Mouse (Mus musculus): ENCODE data around the gene Lasp1. TPM values are rescaled to one million over a fixed set of nuclear protein-coding genes. Genes with fewer than 3 reads are reported as not detected.
A peak's percentile ranks its signal among the peaks of the same experiment; 100 is the strongest.

Gene Lasp1
- 95.3 and 109 TPM in 2 replicates for polyA plus RNA-seq (2015; fragmentation: Nextera tagmentation; extraction: Ambion mirVana)

GRCm38 (mm10) chr11:97798782-97799145 lies at the start of gene Lasp1:
TSS of gene Lasp1 (plus strand) at chr11:97799000.
- WGBS, result under 1% methylated on average over 11 of the region's 11 CpGs
- peak within 1 kb of the TSS; percentile 97 for H3K27ac ChIP-seq
- H3K4me3 ChIP-seq, result peak within 1 kb of the TSS; percentile 94
- H3K9me3 ChIP-seq (replicated peaks), result no peaks in the 10 kb centered on the region
- peaks cover 26% of the 10 kb centered on the region for H3K4me1 ChIP-seq
- H3K36me3 ChIP-seq (ENCODE audit: poor library complexity, severe bottlenecking), result no peaks in the 10 kb centered on the region
- no peaks in the 10 kb centered on the region for H3K27me3 ChIP-seq
- ATAC-seq, result peak; percentile 61
- H3K4me2 ChIP-seq, result peak within 1 kb of the TSS; percentile 66
- H3K9ac ChIP-seq, result peak within 1 kb of the TSS; percentile 98

- Histone ChIP-seq H3K27me3 (no peaks in the 10 kb centered on the region), H3K36me3 (ENCODE audit: poor library complexity, severe bottlenecking) (peaks cover 92% of the 10 kb centered on the region), H3K4me2 (no peak overlapping the region), H3K4me1 (no peaks in the 10 kb centered on the region), H3K9me3 (replicated peaks) (no peaks in the 10 kb centered on the region), H3K4me3 (no peak overlapping the region), H3K9ac (no peak overlapping the region), H3K27ac (no peak overlapping the region)
- ATAC-seq, result no peak
- WGBS, result 93% methylated on average over 8 of the region's 8 CpGs
These were observed 45.5 kb upstream of the Lasp1 start for GRCm38 (mm10) chr11:97753277-97753676.

GRCm38 (mm10) chr11:97758125-97758524 lies 40.7 kb upstream of the Lasp1 start:
- Histone ChIP-seq H3K36me3 (ENCODE audit: poor library complexity, severe bottlenecking) (peaks cover 86% of the 10 kb centered on the region), H3K4me2 (no peak overlapping the region), H3K9ac (no peak overlapping the region), H3K27me3 (no peaks in the 10 kb centered on the region), H3K9me3 (replicated peaks) (no peaks in the 10 kb centered on the region), H3K4me1 (no peaks in the 10 kb centered on the region), H3K27ac (no peak overlapping the region), H3K4me3 (no peak overlapping the region)
- ATAC-seq, result no peak
- 95% methylated on average over 1 of the region's 1 CpGs for WGBS

- H3K4me2 ChIP-seq, result no peak overlapping the region
- ATAC-seq, result no peak
- H3K9ac ChIP-seq, result peak overlapping the region; percentile 13; the same call in 1 of the 2 replicates
- no peak overlapping the region for H3K27ac ChIP-seq
- H3K36me3 ChIP-seq (ENCODE audit: poor library complexity, severe bottlenecking), result peaks cover 84% of the 10 kb centered on the region
- 86% methylated on average over 6 of the region's 6 CpGs for WGBS
- no peaks in the 10 kb centered on the region for H3K27me3 ChIP-seq
- H3K9me3 ChIP-seq (replicated peaks), result no peaks in the 10 kb centered on the region
- H3K4me3 ChIP-seq, result no peak overlapping the region
- H3K4me1 ChIP-seq, result no peaks in the 10 kb centered on the region
These were observed 39.9 kb upstream of the Lasp1 start for GRCm38 (mm10) chr11:97758942-97759341.

GRCm38 (mm10) chr11:97761638-97762037 lies 37.2 kb upstream of the Lasp1 start:
- Histone ChIP-seq H3K36me3 (ENCODE audit: poor library complexity, severe bottlenecking) (peaks cover 63% of the 10 kb centered on the region), H3K27me3 (no peaks in the 10 kb centered on the region), H3K4me3 (no peak overlapping the region), H3K9ac (no peak overlapping the region), H3K4me2 (no peak overlapping the region), H3K9me3 (replicated peaks) (no peaks in the 10 kb centered on the region), H3K27ac (no peak overlapping the region), H3K4me1 (peaks cover 16% of the 10 kb centered on the region)
- ATAC-seq, result no peak

- peak; percentile 96 for ATAC-seq
- Histone ChIP-seq H3K9me3 (replicated peaks) (no peaks in the 10 kb centered on the region), H3K9ac (peak within 1 kb of the TSS; percentile 94), H3K27ac (peak within 1 kb of the TSS; percentile 83), H3K4me3 (peak within 1 kb of the TSS; percentile 95), H3K4me2 (peak within 1 kb of the TSS; percentile 92), H3K27me3 (no peaks in the 10 kb centered on the region), H3K4me1 (peaks cover 20% of the 10 kb centered on the region), H3K36me3 (ENCODE audit: poor library complexity, severe bottlenecking) (peaks cover 26% of the 10 kb centered on the region)
- WGBS, result under 1% methylated on average over 38 of the region's 38 CpGs
These were observed 32.5 kb upstream of the Lasp1 start, which contains the start of gene Cwc25 for GRCm38 (mm10) chr11:97766154-97766881. TSS of gene Cwc25 (minus strand) at chr11:97766556.

GRCm38 (mm10) chr11:97769704-97770103 lies 29.1 kb upstream of the Lasp1 start:
- Histone ChIP-seq H3K4me2 (no peak overlapping the region), H3K36me3 (ENCODE audit: poor library complexity, severe bottlenecking) (peaks cover 5% of the 10 kb centered on the region; the same call in 1 of the 2 replicates), H3K4me1 (peaks cover 17% of the 10 kb centered on the region), H3K4me3 (no peak overlapping the region), H3K27ac (no peak overlapping the region), H3K27me3 (no peaks in the 10 kb centered on the region), H3K9ac (no peak overlapping the region), H3K9me3 (replicated peaks) (no peaks in the 10 kb centered on the region)
- 33% methylated on average over 2 of the region's 2 CpGs for WGBS
- no peak for ATAC-seq

- H3K27ac ChIP-seq, result no peak overlapping the region
- no peak overlapping the region for H3K9ac ChIP-seq
- no peak overlapping the region for H3K4me2 ChIP-seq
- no peak for ATAC-seq
- no peak overlapping the region for H3K4me3 ChIP-seq
- peaks cover 19% of the 10 kb centered on the region for H3K36me3 ChIP-seq (ENCODE audit: poor library complexity, severe bottlenecking)
- peaks cover 4% of the 10 kb centered on the region; the same call in 1 of the 2 replicates for H3K4me1 ChIP-seq
- no peaks in the 10 kb centered on the region for H3K27me3 ChIP-seq
- WGBS, result 86% methylated on average over 14 of the region's 14 CpGs
- no peaks in the 10 kb centered on the region for H3K9me3 ChIP-seq (replicated peaks)
These were observed 27.4 kb upstream of the Lasp1 start for GRCm38 (mm10) chr11:97771410-97771809.

- Histone ChIP-seq H3K36me3 (ENCODE audit: poor library complexity, severe bottlenecking) (peaks cover 55% of the 10 kb centered on the region), H3K4me2 (no peak overlapping the region), H3K27ac (no peak overlapping the region), H3K4me1 (peaks cover 13% of the 10 kb centered on the region), H3K9ac (no peak overlapping the region), H3K9me3 (replicated peaks) (no peaks in the 10 kb centered on the region), H3K4me3 (no peak overlapping the region), H3K27me3 (no peaks in the 10 kb centered on the region)
- WGBS, result 73% methylated on average over 13 of the region's 13 CpGs
- ATAC-seq, result no peak
These were observed 23.6 kb upstream of the Lasp1 start for GRCm38 (mm10) chr11:97775186-97775585.

GRCm38 (mm10) chr11:97775808-97776496 lies 22.8 kb upstream of the Lasp1 start, which contains the start of gene 1700001P01Rik:
TSS of gene 1700001P01Rik (minus strand) at chr11:97775918.
- WGBS, result 41% methylated on average over 17 of the region's 17 CpGs
- Histone ChIP-seq H3K36me3 (ENCODE audit: poor library complexity, severe bottlenecking) (peaks cover 63% of the 10 kb centered on the region), H3K27me3 (no peaks in the 10 kb centered on the region), H3K4me1 (peaks cover 21% of the 10 kb centered on the region), H3K9me3 (replicated peaks) (no peaks in the 10 kb centered on the region), H3K27ac (no peak within 1 kb of the TSS; the same call in 1 of the 2 replicates), H3K4me3 (no peak within 1 kb of the TSS), H3K9ac (no peak within 1 kb of the TSS), H3K4me2 (no peak within 1 kb of the TSS)
- ATAC-seq, result no peak

GRCm38 (mm10) chr11:97776497-97777128 lies 22.2 kb upstream of the Lasp1 start:
- no peak overlapping the region for H3K27ac ChIP-seq
- no peaks in the 10 kb centered on the region for H3K9me3 ChIP-seq (replicated peaks)
- no peak overlapping the region for H3K4me3 ChIP-seq
- H3K4me2 ChIP-seq, result no peak overlapping the region
- H3K36me3 ChIP-seq (ENCODE audit: poor library complexity, severe bottlenecking), result peaks cover 65% of the 10 kb centered on the region
- H3K4me1 ChIP-seq, result peaks cover 27% of the 10 kb centered on the region
- H3K27me3 ChIP-seq, result no peaks in the 10 kb centered on the region
- no peak overlapping the region for H3K9ac ChIP-seq
- 60% methylated on average over 5 of the region's 5 CpGs for WGBS
- ATAC-seq, result no peak

GRCm38 (mm10) chr11:97777129-97777529 lies 21.7 kb upstream of the Lasp1 start:
- Histone ChIP-seq H3K27me3 (no peaks in the 10 kb centered on the region), H3K36me3 (ENCODE audit: poor library complexity, severe bottlenecking) (peaks cover 65% of the 10 kb centered on the region), H3K4me3 (no peak overlapping the region), H3K4me2 (no peak overlapping the region), H3K9ac (no peak overlapping the region), H3K9me3 (replicated peaks) (no peaks in the 10 kb centered on the region), H3K4me1 (peaks cover 27% of the 10 kb centered on the region), H3K27ac (no peak overlapping the region)
- WGBS, result 45% methylated on average over 2 of the region's 2 CpGs
- ATAC-seq, result no peak
